Mouse (Mus musculus): ENCODE measurements around the gene Rps25.

DNA sequence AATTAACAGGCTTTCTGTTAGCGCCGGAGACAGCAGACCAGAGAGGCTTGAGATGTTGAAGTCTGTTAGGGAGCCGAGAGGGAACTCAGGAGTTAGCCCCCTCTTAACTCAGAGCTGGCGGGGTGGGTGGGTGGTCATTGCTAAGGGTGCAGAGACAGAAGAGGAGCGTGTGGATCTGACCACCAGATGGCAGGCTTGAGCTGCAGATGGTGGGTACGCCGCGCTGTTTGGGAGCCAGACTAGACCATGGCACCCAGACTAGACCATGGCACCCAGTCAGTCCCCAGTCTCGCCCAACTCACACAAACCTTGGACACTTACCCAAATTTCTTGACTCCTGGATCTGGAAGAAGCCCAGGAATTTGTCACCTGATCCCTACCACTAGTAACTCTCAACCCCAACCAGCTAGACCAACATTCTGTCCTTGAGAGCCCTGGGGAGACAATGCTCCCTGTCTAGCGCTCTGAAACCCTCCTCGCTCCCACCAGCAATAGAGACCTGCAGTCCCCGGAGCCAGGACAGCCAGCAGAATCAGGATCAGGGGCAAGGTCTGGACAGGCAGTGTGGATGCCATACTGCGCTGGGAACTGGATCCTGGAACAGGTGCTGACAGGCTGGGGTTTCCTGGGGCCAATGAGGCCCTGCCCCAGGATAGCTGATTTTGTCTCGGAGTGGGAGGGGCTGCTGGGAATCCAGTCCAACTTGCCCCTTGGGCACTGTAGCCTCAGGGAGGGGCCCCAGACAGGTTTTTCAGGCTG, 47.4 kb downstream of the Rps25 start:
- TF ChIP-seq CTCF (IDR thresholded peaks at IDR 0.05; ENCODE audit: borderline replicate concordance, extremely low read depth, insufficient read depth, insufficient read length) (peak; percentile 99), POLR2A (IDR thresholded peaks at IDR 0.05; ENCODE audit: borderline replicate concordance, extremely low read depth, insufficient read depth, insufficient read length, poor library complexity, severe bottlenecking) (no peak)

Measured in brain, embryonic 14.5 days (tissue).